Mouse (Mus musculus) hindbrain, postnatal 0 days (tissue): ENCODE measurements around the gene Nlrc4. TPM values are rescaled to one million over a fixed set of nuclear protein-coding genes. Genes with fewer than 3 reads are reported as not detected.

Experiments
- ATAC-seq: fragments of 200-750 bp; cut with Nextera tagmentation; 2 replicates; pipeline ENCODE4 v1.8.0; 2017; ENCODE audit warnings: mild to moderate bottlenecking, moderate TSS enrichment, moderate library complexity
- DNase-seq: peaks from one replicate; pipeline ENCODE4 v3.0.0-alpha.2; 2015; ENCODE audit warnings: low spot score
- H3K27ac ChIP-seq: fragments of 300-500 bp; sonication (generic); 2 replicates; pipeline ENCODE4 v1.5.1; 2014; ENCODE audit warnings: mild to moderate bottlenecking
- H3K27me3 ChIP-seq: fragments of 300-500 bp; sonication (generic); 2 replicates; pipeline ENCODE4 v1.6.1; 2014; ENCODE audit warnings: low read length, mixed read lengths; ENCODE audit not compliant: insufficient read depth
- H3K36me3 ChIP-seq: fragments of 300-500 bp; sonication (generic); 2 replicates; pipeline ENCODE4 v1.6.1; 2014; ENCODE audit warnings: low read length, mixed read lengths; ENCODE audit not compliant: insufficient read depth
- H3K4me1 ChIP-seq: fragments of 300-500 bp; sonication (generic); 2 replicates; pipeline ENCODE4 v1.6.1; 2014; ENCODE audit warnings: antibody characterized with exemption, low read length, mixed read lengths; ENCODE audit not compliant: insufficient read depth
- H3K4me2 ChIP-seq: fragments of 300-500 bp; sonication (generic); 2 replicates; pipeline ENCODE4 v1.6.1; 2014; ENCODE audit warnings: low read depth, mild to moderate bottlenecking, low read length, moderate library complexity, mixed read lengths
- H3K4me3 ChIP-seq: fragments of 300-500 bp; sonication (generic); 2 replicates; pipeline ENCODE4 v1.5.1; 2014; ENCODE audit warnings: low read length
- H3K9ac ChIP-seq: fragments of 300-500 bp; sonication (generic); replicated peaks from 2 replicates; pipeline ENCODE4 v1.6.1; 2014; ENCODE audit warnings: mild to moderate bottlenecking, low read length, moderate library complexity, mixed read lengths
- H3K9me3 ChIP-seq: fragments of 300-500 bp; sonication (generic); 2 replicates; pipeline ENCODE4 v1.6.1; 2016; ENCODE audit warnings: low read length, mixed read lengths
- CTCF ChIP-seq: IDR thresholded peaks from 2 replicates; pipeline ENCODE4 v1.5.1; 2016; ENCODE audit warnings: antibody characterized with exemption, control low read depth, low read depth
- WGBS: fragments of 180-500 bp; shearing (Covaris S2); extraction: QIAGEN DNeasy Blood & Tissue Kit; methylation state at CpG from one replicate; pipeline ENCODE4 v1.1.7; 2014; 5-methylcytosine and 5-hydroxymethylcytosine counted together
- polyA plus RNA-seq: library from polyadenylated mRNA; unstranded; fragments of >200 nt; fragmentation: Nextera tagmentation; extraction: Ambion mirVana; gene quantifications from 2 replicates; pipeline ENCODE4 v1.2.1, GENCODE M21; 2015
- total RNA-seq: library from RNA; depleted of rRNA; stranded (reverse); fragments of >200 nt; gene quantifications from 2 replicates; pipeline ENCODE4 v1.2.3, GENCODE M21; 2014; rRNA removed

Nlrc4 gene
- total and polyA plus RNA-seq, 2 experiments from 2014 or later = 0.24 to 0.37 TPM

DNA sequence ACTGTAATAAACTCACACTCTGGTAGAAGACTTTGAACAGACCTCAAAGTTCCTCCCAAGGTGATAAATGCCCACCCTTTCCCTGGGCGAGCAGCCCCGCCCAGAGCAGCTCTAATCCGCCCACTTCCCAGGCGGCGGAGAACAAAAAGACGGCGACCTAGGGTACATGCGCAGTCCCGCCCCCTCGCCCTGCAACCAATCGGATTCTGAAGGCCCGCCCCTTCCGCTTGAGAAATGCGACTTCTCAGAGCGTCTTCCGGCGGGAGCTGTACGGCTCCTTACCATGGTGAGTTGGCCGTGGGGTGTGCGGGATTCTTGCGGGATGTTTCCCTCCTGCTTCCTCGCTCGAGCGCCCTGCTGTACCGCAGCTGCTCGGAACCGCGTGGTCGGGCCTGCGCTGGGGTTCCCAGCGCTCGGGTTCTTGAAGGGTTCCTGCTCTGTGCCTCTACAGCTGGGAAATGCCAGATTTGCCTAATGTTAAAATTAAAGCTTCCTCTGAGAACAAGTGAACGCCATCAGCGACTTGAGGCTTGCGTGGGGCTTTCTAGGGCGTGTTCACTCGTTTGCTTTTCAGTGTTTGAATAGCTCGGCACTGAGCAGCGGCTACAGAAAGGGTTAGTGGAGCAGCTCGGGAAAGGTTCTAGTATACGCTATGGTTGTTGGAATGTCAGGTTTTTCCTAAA is 63.4 kb downstream of the Nlrc4 start, which contains the start of gene Slc30a6:
Slc30a6 (plus strand) TSS at position 226 of the 683 bp plus-strand sequence.
- H3K4me2 ChIP-seq = peak within 1 kb of the TSS; percentile 72
- no peaks in the 10 kb centered on the region for H3K9me3 ChIP-seq
- WGBS = under 1% methylated on average over 41 of the region's 41 CpGs
- peak within 1 kb of the TSS; percentile 79 for H3K4me3 ChIP-seq
- peak within 1 kb of the TSS; percentile 76 for H3K9ac ChIP-seq
- no peaks in the 10 kb centered on the region for H3K27me3 ChIP-seq
- ATAC-seq (peak; percentile 99), DNase-seq (peak; percentile 98)
- H3K36me3 ChIP-seq = no peaks in the 10 kb centered on the region
- H3K4me1 ChIP-seq = peaks cover 7% of the 10 kb centered on the region; the same call in 1 of the 2 replicates
- TF ChIP-seq CTCF = no peak
- peak within 1 kb of the TSS; percentile 90 for H3K27ac ChIP-seq

DNA sequence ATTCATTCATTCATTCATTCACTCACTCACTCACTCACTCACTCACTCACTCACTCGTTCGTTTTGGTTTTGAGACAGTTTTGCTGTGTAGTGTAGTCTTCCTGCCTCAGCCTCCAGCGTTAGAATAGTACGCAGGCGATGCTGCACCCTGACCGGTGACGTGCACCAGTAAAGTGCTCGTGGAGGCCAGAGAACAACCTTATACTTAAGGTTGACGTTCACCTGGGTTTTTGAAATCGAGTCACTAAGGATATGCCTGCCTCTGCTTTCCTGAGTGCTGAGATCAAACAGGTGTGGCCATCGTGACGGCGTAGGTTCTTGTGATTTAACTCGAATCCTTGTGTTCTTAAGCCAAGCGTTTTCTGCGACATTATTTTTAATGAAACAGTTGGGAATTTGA is 64.1 kb downstream of the Nlrc4 start:
- peak; percentile 6; the same call in 1 of the 2 replicates for ATAC-seq
- WGBS = 30% methylated on average over 16 of the region's 16 CpGs
- Histone ChIP-seq H3K4me1 (peaks cover 7% of the 10 kb centered on the region; the same call in 1 of the 2 replicates), H3K9me3 (no peaks in the 10 kb centered on the region), H3K27ac (0 out of 2 replicates have a peak overlapping the region, but pooled peaks have one; percentile 90), H3K9ac (peak overlapping the region; percentile 76), H3K27me3 (no peaks in the 10 kb centered on the region), H3K4me2 (peak overlapping the region; percentile 72), H3K36me3 (no peaks in the 10 kb centered on the region; the same call in 1 of the 2 replicates), H3K4me3 (peak overlapping the region; percentile 79)
- no peak for DNase-seq
- TF ChIP-seq CTCF = no peak

DNA sequence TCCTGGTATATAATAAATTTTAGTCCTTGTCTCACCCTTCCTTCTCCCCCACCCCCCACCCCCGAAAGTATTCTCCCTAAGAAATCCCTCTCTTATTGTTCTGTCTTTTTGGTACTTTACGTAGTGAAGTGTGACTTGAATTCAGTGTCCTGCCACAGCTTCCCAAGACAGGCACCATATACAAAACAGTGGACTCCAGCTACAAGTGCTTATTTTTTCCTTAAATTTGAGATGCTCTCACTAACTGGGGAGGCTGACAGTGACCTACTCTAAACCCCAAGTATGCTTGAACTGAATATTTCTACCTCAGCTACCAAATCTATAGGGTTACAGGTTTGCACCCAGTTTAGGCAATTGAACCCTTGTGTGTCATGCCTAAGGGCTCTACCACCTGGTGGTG is 64.6 kb downstream of the Nlrc4 start:
- WGBS = 82% methylated on average over 2 of the region's 2 CpGs
- Histone ChIP-seq H3K27ac (no peak overlapping the region), H3K9ac (no peak overlapping the region), H3K27me3 (no peaks in the 10 kb centered on the region), H3K36me3 (no peaks in the 10 kb centered on the region; the same call in 1 of the 2 replicates), H3K4me2 (peak overlapping the region; percentile 72; the same call in 1 of the 2 replicates), H3K4me3 (no peak overlapping the region), H3K4me1 (peaks cover 7% of the 10 kb centered on the region; the same call in 1 of the 2 replicates), H3K9me3 (no peaks in the 10 kb centered on the region)
- no peak for DNase-seq
- ATAC-seq = no peak
- no peak for TF ChIP-seq CTCF

- H3K4me2 ChIP-seq = no peak overlapping the region
- peaks cover 24% of the 10 kb centered on the region for H3K36me3 ChIP-seq
- ATAC-seq = no peak
- 80% methylated on average over 3 of the region's 3 CpGs for WGBS
- TF ChIP-seq CTCF = peak; percentile 42
- no peak overlapping the region for H3K4me3 ChIP-seq
- no peak overlapping the region for H3K27ac ChIP-seq
- no peak for DNase-seq
- H3K9me3 ChIP-seq = no peaks in the 10 kb centered on the region
- no peaks in the 10 kb centered on the region for H3K4me1 ChIP-seq
- H3K27me3 ChIP-seq = no peaks in the 10 kb centered on the region
- no peak overlapping the region for H3K9ac ChIP-seq
Observed at GRCm38 (mm10) chr17:74389847-74390246, 69.1 kb downstream of the Nlrc4 start.

DNA sequence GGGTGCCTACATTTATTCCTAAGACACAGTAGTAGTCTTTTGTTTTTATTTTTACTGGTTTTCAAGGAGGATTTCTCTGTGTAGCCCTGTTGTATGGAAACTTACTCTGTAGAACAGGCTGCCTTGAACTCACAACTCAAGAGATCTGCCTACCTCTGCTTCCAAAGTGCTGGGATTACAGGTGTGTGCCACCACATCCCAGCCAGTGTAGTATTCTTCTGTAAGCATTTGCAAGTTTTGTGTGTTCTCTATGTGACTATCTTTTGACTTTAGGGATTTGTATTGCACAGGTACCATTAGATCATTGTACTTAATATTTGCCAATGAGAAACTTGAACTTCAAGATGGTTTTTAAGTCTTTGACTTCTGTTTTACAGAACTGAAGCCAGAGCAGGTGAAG is 72.3 kb downstream of the Nlrc4 start:
- no peak for DNase-seq
- no peak for TF ChIP-seq CTCF
- ATAC-seq = no peak
- no peaks in the 10 kb centered on the region for H3K27me3 ChIP-seq
- H3K4me1 ChIP-seq = no peaks in the 10 kb centered on the region
- no peak overlapping the region for H3K4me2 ChIP-seq
- H3K36me3 ChIP-seq = peaks cover 42% of the 10 kb centered on the region
- no peaks in the 10 kb centered on the region for H3K9me3 ChIP-seq
- H3K9ac ChIP-seq = no peak overlapping the region
- H3K4me3 ChIP-seq = no peak overlapping the region
- no peak overlapping the region for H3K27ac ChIP-seq

DNA sequence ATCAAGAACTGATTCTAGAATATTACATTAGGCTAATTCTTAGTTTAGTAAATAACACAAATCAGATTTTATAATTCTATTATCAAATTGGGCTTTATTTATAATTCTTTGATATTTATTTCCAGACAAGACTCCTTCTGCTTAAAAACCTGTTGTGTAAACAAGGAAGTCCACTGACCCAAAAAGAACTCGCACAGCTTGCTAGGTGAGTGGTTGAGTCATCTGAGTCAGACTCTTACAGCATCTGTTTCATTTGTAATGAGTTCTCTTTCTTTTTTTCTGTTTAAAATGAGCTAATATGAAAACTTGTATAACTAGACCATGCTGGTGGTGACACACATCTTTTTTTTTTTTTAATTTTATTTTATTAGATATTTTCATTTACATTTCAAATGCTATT is 82.0 kb downstream of the Nlrc4 start:
- Histone ChIP-seq H3K27me3 (no peaks in the 10 kb centered on the region), H3K27ac (no peak overlapping the region), H3K9ac (no peak overlapping the region), H3K36me3 (peaks cover 49% of the 10 kb centered on the region), H3K4me2 (no peak overlapping the region), H3K9me3 (no peaks in the 10 kb centered on the region), H3K4me1 (no peaks in the 10 kb centered on the region), H3K4me3 (no peak overlapping the region)
- DNase-seq = no peak
- WGBS = 94% methylated on average over 1 of the region's 1 CpGs
- ATAC-seq = no peak
- no peak for TF ChIP-seq CTCF

Other genes with a start within 250 kb of the Nlrc4 start
- gene Memo1, start 163.6 kb downstream of the Nlrc4 start, total RNA-seq = 51.9 and 60.2 TPM in 2 replicates
- gene Memo1, start 163.6 kb downstream of the Nlrc4 start, polyA plus RNA-seq = 46.3 and 46.4 TPM in 2 replicates
- gene Dpy30, start 135.2 kb downstream of the Nlrc4 start, total RNA-seq = 42.5 and 49.9 TPM in 2 replicates
- 253 and 256 TPM in 2 replicates for gene Dpy30, start 135.2 kb downstream of the Nlrc4 start, polyA plus RNA-seq
- gene Spast, start 120.2 kb downstream of the Nlrc4 start, total RNA-seq = 92.2 and 96.7 TPM in 2 replicates
- gene Spast, start 120.2 kb downstream of the Nlrc4 start, polyA plus RNA-seq = 24.4 and 25.3 TPM in 2 replicates
- gene Slc30a6, start 63.5 kb downstream of the Nlrc4 start, total RNA-seq = 22.1 and 23.5 TPM in 2 replicates
- 25.6 and 26.9 TPM in 2 replicates for gene Slc30a6, start 63.5 kb downstream of the Nlrc4 start, polyA plus RNA-seq
- gene Yipf4, start 30.4 kb upstream of the Nlrc4 start, total RNA-seq = 32.1 and 43.3 TPM in 2 replicates
- 53.5 and 55.2 TPM in 2 replicates for gene Yipf4, start 30.4 kb upstream of the Nlrc4 start, polyA plus RNA-seq
- gene Birc6, start 69.2 kb upstream of the Nlrc4 start, total RNA-seq = 137 and 152 TPM in 2 replicates
- 96.6 and 107 TPM in 2 replicates for gene Birc6, start 69.2 kb upstream of the Nlrc4 start, polyA plus RNA-seq